Mouse (Mus musculus): ENCODE measurements around the gene Osbpl5. TPM values are rescaled to one million over a fixed set of nuclear protein-coding genes. Genes with fewer than 3 reads are reported as not detected.
A peak's percentile ranks its signal among the peaks of the same experiment; 100 is the strongest.

Osbpl5 gene
- polyA plus RNA-seq (2014; fragmentation: Nextera tagmentation; extraction: Ambion mirVana) = 11.2 and 13.0 TPM in 2 replicates

GRCm38 (mm10) chr7:143756125-143757026 is at the start of gene Osbpl5:
Gene Osbpl5 (minus strand): TSS chr7:143756985.
- no peak; the same call in 1 of the 2 replicates for ATAC-seq (ENCODE audit: low FRiP score)
- Histone ChIP-seq H3K27ac (ENCODE audit: low read depth, low read length) (no peak within 1 kb of the TSS), H3K27me3 (ENCODE audit: control insufficient read depth, insufficient read depth, low read length) (peaks cover 15% of the 10 kb centered on the region; the same call in 1 of the 2 replicates), H3K9me3 (ENCODE audit: control insufficient read depth, low read length) (no peaks in the 10 kb centered on the region), H3K4me3 (ENCODE audit: low read depth, low read length) (peak within 1 kb of the TSS; percentile 26), H3K36me3 (ENCODE audit: control insufficient read depth, insufficient read depth, low read length) (no peaks in the 10 kb centered on the region), H3K4me1 (ENCODE audit: control insufficient read depth, insufficient read depth, low read length) (peaks cover 6% of the 10 kb centered on the region; the same call in 1 of the 2 replicates), H3K9ac (ENCODE audit: low read length) (peak within 1 kb of the TSS; percentile 28), H3K4me2 (peak within 1 kb of the TSS; percentile 70)
- peak; percentile 85 for DNase-seq (ENCODE audit: low spot score, missing footprints)
- WGBS = 35% methylated on average over 22 of the region's 22 CpGs

DNA sequence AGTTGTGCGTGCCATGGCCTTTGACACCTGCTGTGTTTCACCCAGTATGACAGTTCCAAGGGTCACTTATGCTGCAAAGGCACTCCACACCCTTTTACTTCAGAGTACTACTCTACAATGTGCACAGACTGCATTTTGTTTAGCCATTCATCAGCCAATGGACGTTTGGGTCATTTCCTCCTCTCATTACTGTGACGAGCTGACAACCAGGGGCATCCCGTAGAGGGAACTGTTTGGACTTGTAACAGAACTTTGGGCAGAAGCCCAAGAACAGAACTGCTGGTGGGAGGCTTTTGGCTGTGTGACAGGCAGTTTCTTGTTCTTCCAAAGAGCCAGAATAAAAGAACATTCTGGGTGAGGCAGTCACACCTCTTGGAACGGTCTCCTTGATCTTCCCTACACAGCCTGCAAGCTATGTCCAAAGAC is 48.4 kb upstream of the Osbpl5 start:
- H3K27ac ChIP-seq (ENCODE audit: low read depth, low read length) = no peak overlapping the region
- DNase-seq (ENCODE audit: low spot score, missing footprints) = no peak
- no peak for ATAC-seq (ENCODE audit: low FRiP score)
- H3K4me1 ChIP-seq (ENCODE audit: control insufficient read depth, insufficient read depth, low read length) = no peaks in the 10 kb centered on the region
- H3K36me3 ChIP-seq (ENCODE audit: control insufficient read depth, insufficient read depth, low read length) = peaks cover 10% of the 10 kb centered on the region
- no peaks in the 10 kb centered on the region for H3K9me3 ChIP-seq (ENCODE audit: control insufficient read depth, low read length)
- no peak overlapping the region for H3K4me2 ChIP-seq
- no peak overlapping the region for H3K9ac ChIP-seq (ENCODE audit: low read length)
- WGBS = 77% methylated on average over 5 of the region's 5 CpGs
- H3K27me3 ChIP-seq (ENCODE audit: control insufficient read depth, insufficient read depth, low read length) = no peaks in the 10 kb centered on the region
- H3K4me3 ChIP-seq (ENCODE audit: low read depth, low read length) = no peak overlapping the region

- H3K36me3 ChIP-seq (ENCODE audit: control insufficient read depth, insufficient read depth, low read length) = peaks cover 10% of the 10 kb centered on the region
- ATAC-seq (ENCODE audit: low FRiP score) = no peak
Observed at GRCm38 (mm10) chr7:143801195-143802065, 44.6 kb upstream of the Osbpl5 start.

DNA sequence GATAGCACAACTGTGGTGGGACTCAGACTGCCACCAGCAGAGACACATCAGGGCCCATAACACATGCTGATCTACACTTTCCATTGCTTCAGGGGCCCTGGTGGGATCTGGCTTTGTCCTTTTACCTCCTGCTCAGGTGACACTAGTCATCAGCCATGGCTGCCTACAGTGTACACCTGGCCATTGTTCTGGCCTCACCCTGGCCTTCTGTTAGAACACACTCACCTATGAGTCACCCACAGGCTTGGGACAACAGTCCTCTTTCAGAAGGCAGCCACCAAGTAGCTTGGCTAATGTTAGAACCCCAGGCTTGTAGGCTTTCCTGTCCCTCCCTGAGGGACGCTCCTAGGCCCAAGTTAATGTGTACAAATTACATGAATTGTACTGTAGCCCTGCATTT is 44.0 kb upstream of the Osbpl5 start:
- Histone ChIP-seq H3K4me3 (ENCODE audit: low read depth, low read length) (no peak overlapping the region), H3K4me2 (no peak overlapping the region), H3K4me1 (ENCODE audit: control insufficient read depth, insufficient read depth, low read length) (no peaks in the 10 kb centered on the region), H3K27me3 (ENCODE audit: control insufficient read depth, insufficient read depth, low read length) (no peaks in the 10 kb centered on the region), H3K9ac (ENCODE audit: low read length) (no peak overlapping the region), H3K27ac (ENCODE audit: low read depth, low read length) (no peak overlapping the region), H3K9me3 (ENCODE audit: control insufficient read depth, low read length) (no peaks in the 10 kb centered on the region), H3K36me3 (ENCODE audit: control insufficient read depth, insufficient read depth, low read length) (peaks cover 10% of the 10 kb centered on the region)
- DNase-seq (ENCODE audit: low spot score, missing footprints) = no peak
- WGBS = 97% methylated on average over 1 of the region's 1 CpGs
- no peak for ATAC-seq (ENCODE audit: low FRiP score)

More at GRCm38 (mm10) chr7:143801195-143802065, 44.6 kb upstream of the Osbpl5 start:
- Histone ChIP-seq H3K27me3 (ENCODE audit: control insufficient read depth, insufficient read depth, low read length) (no peaks in the 10 kb centered on the region), H3K9me3 (ENCODE audit: control insufficient read depth, low read length) (no peaks in the 10 kb centered on the region), H3K4me2 (no peak overlapping the region), H3K4me3 (ENCODE audit: low read depth, low read length) (no peak overlapping the region), H3K27ac (ENCODE audit: low read depth, low read length) (no peak overlapping the region), H3K9ac (ENCODE audit: low read length) (no peak overlapping the region), H3K4me1 (ENCODE audit: control insufficient read depth, insufficient read depth, low read length) (no peaks in the 10 kb centered on the region)
- no peak for DNase-seq (ENCODE audit: low spot score, missing footprints)
- WGBS = 90% methylated on average over 8 of the region's 8 CpGs

DNA sequence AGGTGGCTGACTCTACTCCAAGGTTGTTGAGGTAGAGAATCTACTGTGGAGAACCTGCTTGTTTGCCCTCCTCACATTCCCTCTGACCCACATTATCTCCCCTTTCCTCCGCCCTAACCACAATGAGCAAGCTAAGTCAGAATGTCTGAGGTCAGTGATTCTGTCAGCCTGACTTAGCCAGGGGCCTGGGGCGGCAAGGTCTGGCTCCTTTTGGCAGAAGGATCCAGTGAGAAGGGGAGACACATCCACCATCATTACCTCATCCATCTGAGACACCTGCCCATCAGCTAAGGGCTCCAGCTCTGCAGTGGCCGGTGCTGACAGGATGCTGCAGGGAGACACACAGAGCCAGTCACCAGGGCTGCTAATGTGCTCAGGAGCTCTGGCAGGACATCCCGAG is 42.0 kb upstream of the Osbpl5 start:
- H3K27ac ChIP-seq (ENCODE audit: low read depth, low read length) = no peak overlapping the region
- no peak overlapping the region for H3K9ac ChIP-seq (ENCODE audit: low read length)
- no peak overlapping the region for H3K4me3 ChIP-seq (ENCODE audit: low read depth, low read length)
- ATAC-seq (ENCODE audit: low FRiP score) (no peak), DNase-seq (ENCODE audit: low spot score, missing footprints) (no peak)
- WGBS = 89% methylated on average over 4 of the region's 4 CpGs
- H3K36me3 ChIP-seq (ENCODE audit: control insufficient read depth, insufficient read depth, low read length) = peaks cover 6% of the 10 kb centered on the region; the same call in 1 of the 2 replicates
- no peak overlapping the region for H3K4me2 ChIP-seq
- H3K9me3 ChIP-seq (ENCODE audit: control insufficient read depth, low read length) = no peaks in the 10 kb centered on the region
- no peaks in the 10 kb centered on the region for H3K4me1 ChIP-seq (ENCODE audit: control insufficient read depth, insufficient read depth, low read length)
- no peaks in the 10 kb centered on the region for H3K27me3 ChIP-seq (ENCODE audit: control insufficient read depth, insufficient read depth, low read length)

DNA sequence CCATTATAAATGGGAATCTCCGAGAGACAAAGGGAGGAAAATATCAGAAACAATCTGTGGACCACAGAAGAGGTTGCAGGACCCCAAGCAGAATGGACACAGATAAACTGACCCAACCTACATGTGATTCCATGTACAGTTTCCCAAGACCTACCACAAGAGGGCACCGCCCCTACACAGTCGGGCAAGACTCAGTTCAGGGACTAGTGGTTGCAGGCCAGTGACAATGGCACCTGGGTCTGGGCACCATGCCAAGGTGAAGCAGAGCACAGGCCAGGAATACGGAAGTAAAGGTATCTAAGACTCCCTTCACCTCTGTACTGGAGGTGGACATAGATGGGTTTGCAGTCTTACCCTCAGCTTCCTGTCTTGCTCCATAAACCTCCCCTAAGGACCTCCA is 36.3 kb upstream of the Osbpl5 start:
- WGBS = 62% methylated on average over 4 of the region's 4 CpGs
- DNase-seq (ENCODE audit: low spot score, missing footprints) (no peak), ATAC-seq (ENCODE audit: low FRiP score) (no peak)

DNA sequence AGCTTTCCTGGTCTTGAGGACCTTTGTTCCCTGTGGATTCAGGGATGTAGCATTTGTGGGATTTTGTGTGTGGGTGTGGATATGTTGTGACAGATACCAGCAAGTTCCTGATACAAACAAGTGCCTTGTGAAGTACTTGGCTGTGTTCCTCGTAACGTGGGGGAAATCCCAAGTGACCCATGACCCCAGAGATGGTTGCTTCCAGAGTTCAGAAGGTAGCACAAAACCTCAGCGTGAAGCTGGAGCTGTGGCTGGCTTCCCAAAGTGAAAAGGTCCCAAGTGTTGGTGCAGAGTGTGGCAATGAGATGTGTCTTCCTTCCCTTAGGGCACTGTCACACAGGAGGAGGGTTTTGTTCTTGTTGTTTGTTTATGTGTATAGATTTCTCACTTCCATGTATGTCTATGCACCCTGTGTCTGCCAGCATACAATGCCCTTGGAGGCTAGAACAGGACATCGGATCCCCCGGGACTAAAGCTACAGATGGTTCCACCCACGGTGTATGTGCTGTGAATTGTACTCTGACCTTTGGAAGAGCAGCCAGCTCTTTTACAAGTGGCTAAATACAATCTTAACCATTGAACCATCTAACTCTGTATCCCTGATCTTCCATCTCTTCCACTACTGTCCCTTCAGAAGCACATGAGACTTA is 35.7 kb upstream of the Osbpl5 start:
- Histone ChIP-seq H3K9ac (ENCODE audit: low read length) (no peak overlapping the region), H3K27ac (ENCODE audit: low read depth, low read length) (no peak overlapping the region), H3K4me3 (ENCODE audit: low read depth, low read length) (no peak overlapping the region), H3K4me2 (no peak overlapping the region), H3K27me3 (ENCODE audit: control insufficient read depth, insufficient read depth, low read length) (no peaks in the 10 kb centered on the region), H3K4me1 (ENCODE audit: control insufficient read depth, insufficient read depth, low read length) (no peaks in the 10 kb centered on the region), H3K9me3 (ENCODE audit: control insufficient read depth, low read length) (no peaks in the 10 kb centered on the region), H3K36me3 (ENCODE audit: control insufficient read depth, insufficient read depth, low read length) (no peaks in the 10 kb centered on the region; the same call in 1 of the 2 replicates)
- 90% methylated on average over 6 of the region's 6 CpGs for WGBS
- DNase-seq (ENCODE audit: low spot score, missing footprints) (no peak), ATAC-seq (ENCODE audit: low FRiP score) (no peak)

More for the DNA sequence above, 36.3 kb upstream of the Osbpl5 start:
- no peak overlapping the region for H3K4me2 ChIP-seq
- no peak overlapping the region for H3K9ac ChIP-seq (ENCODE audit: low read length)
- H3K27me3 ChIP-seq (ENCODE audit: control insufficient read depth, insufficient read depth, low read length) = no peaks in the 10 kb centered on the region
- H3K9me3 ChIP-seq (ENCODE audit: control insufficient read depth, low read length) = no peaks in the 10 kb centered on the region
- H3K36me3 ChIP-seq (ENCODE audit: control insufficient read depth, insufficient read depth, low read length) = peaks cover 2% of the 10 kb centered on the region; the same call in 1 of the 2 replicates
- no peak overlapping the region for H3K4me3 ChIP-seq (ENCODE audit: low read depth, low read length)
- no peak overlapping the region for H3K27ac ChIP-seq (ENCODE audit: low read depth, low read length)
- H3K4me1 ChIP-seq (ENCODE audit: control insufficient read depth, insufficient read depth, low read length) = no peaks in the 10 kb centered on the region

GRCm38 (mm10) chr7:143783996-143784829 is 27.4 kb upstream of the Osbpl5 start, which contains the start of gene Mrgpre:
Gene Mrgpre (minus strand): TSS chr7:143784500.
- WGBS = 4% methylated on average over 21 of the region's 21 CpGs
- Histone ChIP-seq H3K9me3 (ENCODE audit: control insufficient read depth, low read length) (no peaks in the 10 kb centered on the region), H3K27me3 (ENCODE audit: control insufficient read depth, insufficient read depth, low read length) (no peaks in the 10 kb centered on the region), H3K36me3 (ENCODE audit: control insufficient read depth, insufficient read depth, low read length) (no peaks in the 10 kb centered on the region), H3K9ac (ENCODE audit: low read length) (peak within 1 kb of the TSS; percentile 65), H3K4me3 (ENCODE audit: low read depth, low read length) (peak within 1 kb of the TSS; percentile 34), H3K27ac (ENCODE audit: low read depth, low read length) (no peak within 1 kb of the TSS; the same call in 1 of the 2 replicates), H3K4me2 (peak within 1 kb of the TSS; percentile 56), H3K4me1 (ENCODE audit: control insufficient read depth, insufficient read depth, low read length) (peaks cover 11% of the 10 kb centered on the region)
- DNase-seq (ENCODE audit: low spot score, missing footprints) = peak; percentile 94
- ATAC-seq (ENCODE audit: low FRiP score) = peak; percentile 91

Data from midbrain, embryonic 11.5 days (tissue).